Mouse (Mus musculus) thymus, postnatal 10 days (tissue): ENCODE measurements around the gene Ropn1l.

ENCODE experiments used
- DNase-seq, 2 experiments: peaks; one replicate each; pipeline ENCODE4 v3.0.0; 2021; ENCODE audit warnings: low spot score in 2 of 2

Ropn1l gene

DNA sequence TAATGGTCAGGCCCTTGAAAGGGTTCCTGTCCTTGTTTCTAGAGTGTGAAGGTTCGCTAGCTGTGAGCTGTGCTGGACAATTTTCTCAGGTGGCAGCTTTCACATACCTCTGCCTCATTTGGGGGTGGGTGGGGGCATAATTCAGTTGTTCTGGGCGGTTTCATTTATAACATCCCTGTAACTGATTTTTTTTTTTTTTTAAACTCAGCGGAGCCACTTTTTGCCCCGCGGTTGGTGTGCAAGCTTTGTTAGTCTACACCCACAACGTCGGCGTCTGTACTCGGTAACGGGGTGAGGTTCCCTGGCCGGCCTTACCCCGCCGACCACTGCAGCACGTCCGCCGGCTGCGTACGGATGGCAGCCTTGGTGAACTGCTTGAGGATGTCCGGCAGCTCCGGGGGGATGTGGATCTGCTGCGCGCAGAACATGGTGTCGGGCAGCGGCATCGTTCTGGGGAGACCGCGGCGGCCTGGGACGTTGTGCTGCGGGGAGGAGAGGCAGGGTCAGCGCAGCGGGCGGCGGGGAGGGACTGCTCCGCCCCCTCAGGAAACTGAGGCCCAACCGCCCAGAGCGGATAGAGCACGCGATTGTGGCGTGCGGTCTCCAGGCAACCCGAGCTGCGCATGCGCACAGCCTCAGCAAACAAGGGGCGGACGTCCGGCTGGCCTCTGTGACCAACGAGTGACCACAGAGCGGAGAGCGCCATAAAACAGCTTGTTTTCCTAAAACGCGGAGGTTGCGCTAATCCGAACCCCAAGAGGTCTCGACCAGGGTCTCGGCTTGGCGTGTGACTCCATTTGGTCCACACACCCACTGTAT is at the start of gene Ropn1l:
Gene Ropn1l, minus strand, starts transcription at position 640 of the 819 bp plus-strand sequence.
- peak; percentile 32 to 34 for DNase-seq

DNA sequence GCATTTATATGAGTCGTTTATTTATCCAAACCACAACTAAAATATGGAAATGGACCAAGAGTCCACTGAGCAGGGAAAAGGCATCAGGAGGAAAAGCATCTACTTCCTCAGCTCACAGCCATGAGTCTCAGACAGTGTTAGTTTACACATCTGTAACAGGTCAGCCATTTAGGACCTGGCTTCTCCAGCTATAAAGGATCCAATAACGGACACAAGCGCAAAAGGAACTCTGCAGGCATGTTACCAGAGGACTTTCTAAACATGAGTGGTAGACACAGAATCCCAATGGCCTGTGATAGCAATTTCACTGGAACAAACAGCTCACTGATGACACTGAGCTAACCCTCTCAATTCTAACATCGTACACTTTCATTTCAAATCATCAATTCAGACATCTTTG is 49.5 kb upstream of the Ropn1l start:
- no peak for DNase-seq

DNA sequence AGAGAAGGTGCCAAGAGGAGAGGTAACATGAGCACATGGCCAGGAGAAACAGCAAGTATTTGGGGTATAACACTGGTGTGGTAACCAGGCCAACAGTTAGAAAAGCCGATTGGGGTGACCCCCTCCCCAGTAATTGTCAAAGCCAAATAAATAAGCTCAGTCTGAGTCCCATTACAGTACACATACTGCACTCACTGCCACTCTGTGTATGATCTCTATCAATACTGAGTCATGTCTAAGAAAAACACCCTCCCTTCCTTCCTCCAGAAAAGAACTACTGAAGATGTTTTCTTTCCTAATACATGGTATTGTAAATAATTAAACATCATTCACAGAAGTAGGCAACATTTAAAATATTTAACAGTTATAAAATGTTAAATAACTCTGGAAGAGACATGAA is 48.8 kb upstream of the Ropn1l start:
- no peak for DNase-seq

DNA sequence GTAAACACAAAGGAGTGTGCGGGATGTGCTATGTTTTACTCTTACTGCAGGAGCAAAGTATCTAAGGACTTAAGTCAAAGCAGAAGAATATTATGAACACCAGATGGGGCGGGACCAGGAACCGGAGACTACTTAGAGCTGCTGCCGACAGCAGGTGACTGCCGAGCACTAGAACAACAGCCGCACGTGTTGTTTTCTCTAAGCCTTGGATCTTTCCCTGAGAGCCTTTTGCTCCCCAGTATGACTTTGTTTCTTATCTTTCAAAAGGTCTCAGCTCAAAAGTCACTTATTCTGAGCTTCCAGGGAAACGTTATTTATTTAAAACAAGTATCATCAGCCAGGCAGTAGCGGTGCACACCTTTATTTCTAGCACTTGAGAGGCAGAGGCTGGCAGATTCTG is 41.3 kb upstream of the Ropn1l start:
- no peak for DNase-seq

DNA sequence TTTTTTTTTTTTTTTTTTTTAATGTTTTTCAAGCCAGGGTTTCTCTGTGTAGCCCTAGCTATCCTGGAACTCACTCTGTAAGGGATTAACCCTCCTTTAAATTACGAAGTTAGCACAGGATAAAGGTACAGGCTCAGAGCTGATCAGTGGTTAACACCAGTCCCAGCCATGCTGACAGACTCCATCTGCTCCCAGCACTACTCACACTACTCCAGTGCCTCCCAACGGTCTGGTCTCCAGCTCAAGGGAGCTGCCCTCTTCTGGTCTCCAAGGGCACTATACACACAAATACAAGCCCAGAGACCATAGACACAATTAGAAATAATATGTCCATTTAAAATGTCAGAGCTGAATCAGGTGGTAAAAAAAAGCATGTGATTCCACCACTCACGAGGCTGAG is 40.8 kb upstream of the Ropn1l start:
- DNase-seq = no peak

DNA sequence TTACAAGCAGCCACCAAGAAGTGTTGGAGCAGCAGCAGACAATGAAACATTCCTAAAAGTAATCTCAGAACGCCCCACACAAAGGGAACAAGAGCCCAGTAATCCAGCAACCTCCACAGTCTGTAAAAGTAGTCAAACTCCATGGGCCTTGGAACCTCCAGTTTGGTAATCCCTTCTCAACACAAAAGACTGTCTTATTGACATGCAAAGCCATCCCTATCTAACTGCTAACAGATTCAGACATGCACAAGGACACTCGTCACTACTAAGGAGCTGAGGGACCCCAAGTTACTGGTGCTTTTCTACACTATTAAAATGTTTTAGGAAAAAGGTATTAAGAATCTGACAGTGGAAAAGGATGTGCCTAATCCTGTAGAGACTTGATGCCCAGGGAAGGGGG is 33.9 kb upstream of the Ropn1l start:
- no peak for DNase-seq

DNA sequence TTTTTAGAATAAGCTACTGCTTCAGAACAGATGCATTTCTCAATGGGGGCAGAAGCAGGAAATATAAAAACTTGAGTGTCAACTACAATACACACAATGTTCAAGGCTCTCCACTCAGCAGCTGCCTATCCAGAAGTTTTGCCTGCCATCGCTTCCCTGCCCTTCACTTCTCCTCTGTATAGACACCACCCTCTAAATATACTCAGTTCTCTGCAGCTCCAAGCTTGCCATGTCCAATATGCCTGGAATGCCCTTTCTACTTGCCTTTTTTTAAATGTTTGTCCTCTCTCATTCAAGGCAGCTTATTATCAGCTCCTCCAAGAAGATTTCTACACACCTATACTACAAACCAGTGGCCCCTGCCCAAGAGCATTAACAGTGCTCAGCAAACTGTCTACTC is 23.1 kb upstream of the Ropn1l start:
- DNase-seq = no peak

DNA sequence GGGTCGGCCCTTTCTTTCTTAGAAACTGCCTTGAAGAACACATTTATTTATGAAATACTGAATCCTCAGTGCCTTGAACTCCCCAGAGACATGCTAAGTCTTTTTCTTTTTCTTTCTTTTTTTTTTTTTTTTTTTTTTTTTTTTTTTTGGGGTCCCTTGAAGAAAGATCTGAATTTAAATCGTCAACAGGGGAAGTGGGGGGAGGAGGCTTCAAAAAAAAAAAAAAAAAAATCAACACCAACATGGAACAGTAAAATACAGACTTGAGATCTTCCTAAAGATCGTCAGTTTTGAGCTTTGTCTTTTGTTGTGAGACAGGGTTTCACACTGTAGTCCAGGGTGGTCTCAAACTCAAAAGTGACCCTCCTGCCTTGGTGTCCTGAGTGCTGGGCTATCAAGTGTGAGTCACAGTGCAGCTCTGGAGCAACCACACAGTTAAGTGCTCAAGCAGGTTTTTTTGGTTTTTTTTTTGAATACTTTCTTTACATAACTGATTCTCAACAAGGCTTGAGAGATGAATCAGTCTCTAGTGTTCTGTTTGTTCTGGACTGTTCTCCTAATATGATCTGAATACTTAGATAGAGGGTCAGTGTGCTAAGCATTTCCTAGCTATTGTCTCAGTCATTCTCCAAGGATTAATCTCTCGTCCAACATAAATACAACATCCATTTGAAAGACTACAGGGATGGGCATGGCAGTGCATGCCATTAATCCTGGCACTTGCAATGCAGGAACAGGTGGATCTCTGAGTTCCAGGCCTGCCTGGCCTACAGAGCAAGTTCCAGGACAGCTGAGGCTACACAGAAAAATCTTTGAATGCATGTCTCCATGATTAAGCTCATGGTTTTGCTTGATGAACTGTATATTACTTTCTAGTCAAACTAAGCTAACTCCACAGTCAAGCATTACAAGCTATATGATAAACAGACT is 19.4 kb upstream of the Ropn1l start:
- no peak for DNase-seq

DNA sequence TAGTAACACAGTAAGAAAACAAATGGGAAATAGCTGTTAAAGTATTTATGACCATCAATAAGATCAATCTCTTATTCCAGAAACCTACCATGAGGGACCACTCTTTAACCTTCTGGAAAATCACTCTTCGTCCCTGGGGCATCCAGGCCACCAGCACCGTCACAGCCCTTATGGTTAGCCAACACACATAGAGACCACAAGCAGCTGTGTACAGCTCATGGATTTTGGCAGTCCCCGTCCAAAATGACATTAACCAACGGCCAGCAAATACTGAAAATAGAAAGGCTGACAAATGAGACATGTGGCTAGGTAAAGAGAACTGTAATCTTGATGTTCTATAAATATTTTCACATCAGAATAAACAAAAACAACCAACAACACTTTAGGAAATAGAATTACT is 18.0 kb upstream of the Ropn1l start:
- no peak for DNase-seq

DNA sequence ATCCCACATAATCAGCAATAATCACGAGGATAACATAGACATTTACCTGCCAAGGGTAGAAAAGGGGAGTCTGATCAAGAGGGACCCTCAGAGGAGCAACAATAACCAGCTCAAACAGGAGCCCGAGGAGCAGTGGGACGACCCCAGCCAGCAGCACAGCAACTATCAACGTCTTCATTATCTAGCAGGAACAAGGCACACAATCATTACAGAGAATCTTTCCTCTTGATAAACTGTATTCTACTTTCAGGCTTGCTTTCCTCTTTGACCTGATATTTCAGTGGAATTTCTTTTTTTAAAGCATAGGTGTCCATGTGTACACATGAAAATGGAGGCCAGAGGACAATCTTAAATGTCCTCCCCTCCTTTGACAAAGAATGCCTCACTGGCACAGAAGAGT is 16.0 kb upstream of the Ropn1l start:
- DNase-seq = no peak

DNA sequence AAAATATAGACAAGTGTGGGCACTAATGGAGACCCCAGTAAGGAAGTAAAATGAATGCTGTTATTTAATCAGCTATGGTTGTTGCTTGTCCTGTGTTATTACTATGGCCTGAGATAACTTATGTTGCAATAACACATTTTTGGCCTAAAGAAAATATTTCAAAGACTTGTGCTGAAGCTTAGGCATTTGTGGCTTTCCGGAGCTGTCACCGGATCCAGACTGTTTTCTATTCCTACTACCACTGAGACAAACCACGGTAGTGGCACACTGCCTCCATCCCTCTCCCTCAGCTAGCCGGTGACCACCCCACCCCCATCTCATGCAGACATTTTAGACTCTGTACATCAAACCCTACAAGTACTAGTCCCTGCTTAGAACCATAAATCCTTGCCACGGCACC is 15.3 kb upstream of the Ropn1l start:
- DNase-seq = no peak

DNA sequence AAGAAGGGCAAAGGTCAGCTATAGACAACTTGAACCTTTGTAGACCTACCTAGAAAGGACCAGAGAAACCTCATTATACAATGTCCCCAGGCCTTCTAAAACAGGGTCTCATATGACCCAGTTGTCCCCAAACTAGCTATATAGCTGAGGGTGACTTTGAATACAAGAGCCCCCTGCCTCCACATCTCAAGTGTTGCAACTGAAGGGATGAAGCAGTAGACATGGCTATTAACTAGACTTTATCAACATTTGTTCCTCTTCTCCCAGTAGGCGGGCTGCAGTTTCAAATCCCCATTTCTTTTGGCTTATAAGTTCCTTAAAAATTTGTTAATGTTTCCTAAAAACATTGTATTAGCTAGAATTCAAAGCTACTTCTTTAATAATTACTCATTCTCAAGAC is 13.2 kb upstream of the Ropn1l start:
- DNase-seq = no peak

DNA sequence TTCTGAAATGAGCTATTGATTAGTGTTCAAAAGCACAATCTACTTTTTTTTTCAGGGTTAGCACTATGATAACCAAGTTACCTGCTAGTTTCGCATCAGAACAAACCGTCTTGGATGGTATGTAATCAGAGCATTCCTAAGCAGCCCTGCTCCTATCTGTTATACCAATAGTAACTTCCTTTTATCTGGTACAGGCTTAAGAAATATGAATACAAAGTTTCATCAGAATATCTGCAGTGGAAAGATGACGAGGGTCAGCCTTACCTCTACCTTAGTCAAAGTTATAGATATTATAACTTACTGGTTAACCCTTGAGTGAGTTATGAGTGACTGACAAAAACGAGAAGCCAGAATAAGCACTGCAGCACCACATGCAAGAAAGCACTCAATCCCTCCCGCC is 12.8 kb upstream of the Ropn1l start:
- no peak for DNase-seq

DNA sequence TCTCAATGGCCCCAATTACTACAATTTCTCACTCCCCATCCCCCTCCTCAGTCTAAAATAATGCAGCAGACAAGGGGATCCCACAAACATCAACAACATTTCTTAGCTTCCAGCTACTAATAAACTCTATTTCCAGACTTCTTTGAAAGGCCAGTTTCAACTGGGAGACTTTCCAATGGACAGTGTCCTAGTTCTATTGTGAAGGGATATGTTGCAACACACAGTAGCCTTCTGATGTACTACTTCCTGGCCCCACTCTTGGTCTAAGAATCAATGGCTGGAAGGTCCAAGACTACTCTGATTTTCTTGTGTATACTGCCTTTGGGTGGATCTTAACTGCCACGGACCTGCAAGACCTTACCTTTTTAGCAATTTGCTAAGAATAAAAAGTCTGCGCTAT is 12.3 kb upstream of the Ropn1l start:
- no peak for DNase-seq

DNA sequence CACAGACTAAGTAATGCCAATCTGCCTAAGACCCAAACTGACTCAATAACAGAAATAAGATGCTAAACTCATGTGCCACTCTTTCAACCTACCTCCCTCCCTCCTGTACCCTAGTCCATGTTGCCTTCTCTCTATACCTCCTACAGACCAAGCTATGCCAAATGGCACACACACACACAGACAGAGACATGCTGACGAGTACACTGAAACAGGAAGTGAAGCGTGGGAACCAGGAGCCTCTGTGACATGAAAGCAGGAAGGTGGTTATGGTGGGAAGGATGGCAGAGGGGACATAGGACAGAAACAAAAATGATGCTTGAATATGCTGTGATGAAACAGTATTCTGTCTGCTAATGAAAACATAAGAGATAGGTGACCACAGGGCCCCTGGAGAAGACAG is 7.0 kb upstream of the Ropn1l start:
- no peak for DNase-seq

DNA sequence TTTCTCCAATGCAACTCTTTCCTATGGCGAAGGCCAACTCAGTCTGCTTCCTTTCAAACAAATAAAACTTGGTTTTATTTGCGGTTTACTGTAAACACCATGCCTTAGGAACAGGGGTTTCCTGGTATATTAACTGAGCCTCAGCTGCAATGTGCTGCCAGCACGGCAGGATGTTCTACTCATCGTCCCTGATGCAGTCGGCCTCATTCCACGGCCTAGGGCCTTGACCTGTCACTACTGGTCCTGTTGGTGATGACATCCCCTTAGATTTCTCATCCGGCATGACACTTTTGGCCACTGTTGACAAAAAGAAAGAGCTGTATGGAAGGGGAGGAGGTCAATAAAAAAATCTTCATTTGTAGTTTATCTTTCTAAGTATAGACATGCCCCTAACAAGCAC is 4.5 kb upstream of the Ropn1l start:
- DNase-seq = no peak

DNA sequence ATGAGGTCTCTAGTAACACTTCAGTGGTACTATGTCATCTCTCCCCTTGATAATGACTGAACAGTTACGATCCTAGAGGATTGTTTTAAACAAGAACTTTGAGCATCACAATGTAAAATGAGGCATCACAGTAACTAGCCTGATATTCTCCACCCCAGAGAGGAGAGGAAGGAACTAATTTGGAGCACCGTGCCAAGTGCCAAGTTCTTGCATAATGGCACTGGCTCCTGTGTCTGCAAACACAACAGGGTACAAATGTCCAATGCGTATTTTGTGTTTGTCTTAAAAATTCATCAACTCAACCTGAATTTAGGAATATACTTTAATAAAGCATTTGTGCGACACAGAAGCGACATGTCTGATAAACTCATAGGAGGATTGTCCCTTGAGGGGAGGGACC is 2.8 kb upstream of the Ropn1l start:
- no peak for DNase-seq

DNA sequence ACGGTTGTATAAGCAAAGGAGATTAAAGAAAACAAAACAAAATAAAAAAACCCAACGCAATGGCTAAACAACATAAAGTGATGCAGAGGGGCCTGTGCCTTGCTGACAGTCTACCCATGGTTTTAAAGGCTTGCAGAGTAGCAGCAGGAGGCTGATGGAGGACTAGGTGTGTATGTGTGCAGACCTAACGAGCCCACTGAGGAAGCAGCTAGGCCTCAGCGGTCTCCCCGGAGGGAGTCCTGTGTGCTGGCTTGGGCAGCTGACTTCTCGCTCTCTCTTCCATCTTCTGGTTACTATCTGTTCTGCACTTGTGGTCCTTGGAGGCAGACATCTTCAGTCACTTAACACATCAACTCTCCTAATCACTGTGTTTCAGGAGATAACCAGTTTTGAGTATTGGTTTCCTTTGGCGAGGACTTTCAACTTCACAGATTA is 1.3 kb upstream of the Ropn1l start:
- no peak for DNase-seq

DNA sequence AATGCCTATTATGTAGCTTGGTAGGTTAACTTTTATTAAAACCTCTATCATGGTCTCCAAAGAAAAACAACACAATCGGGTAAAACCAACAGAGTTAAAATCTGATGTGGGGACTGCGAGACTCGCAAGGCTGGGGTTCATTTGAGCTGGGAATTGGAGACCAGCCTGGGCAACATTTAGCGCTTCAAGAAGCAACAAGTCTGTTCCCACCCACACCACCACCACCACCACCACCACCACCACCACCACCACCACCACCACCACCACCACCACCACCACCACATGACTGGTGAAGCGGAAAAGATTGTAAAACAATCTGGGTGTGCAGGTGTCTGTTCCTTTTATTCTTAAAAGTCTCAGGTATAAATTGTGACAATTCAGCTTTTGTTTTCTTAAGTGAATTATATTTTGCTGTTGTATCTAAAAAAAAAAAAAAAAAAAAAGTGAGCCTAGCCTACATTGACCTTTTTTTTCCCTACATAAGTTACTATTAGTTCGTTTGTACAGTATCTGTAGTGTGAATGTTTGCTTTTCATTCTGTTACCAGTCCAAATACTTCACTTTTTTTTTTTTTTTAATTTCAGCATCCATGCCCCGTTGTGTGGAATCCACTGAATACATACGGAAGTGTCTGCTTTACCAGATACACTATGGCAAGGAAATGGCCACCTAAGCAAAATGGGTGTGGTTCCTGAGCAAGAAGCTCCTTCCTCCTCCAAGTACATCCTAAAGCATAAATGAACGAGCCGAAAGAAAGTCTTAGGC is 741 bp upstream of the Ropn1l start:
- DNase-seq = no peak

DNA sequence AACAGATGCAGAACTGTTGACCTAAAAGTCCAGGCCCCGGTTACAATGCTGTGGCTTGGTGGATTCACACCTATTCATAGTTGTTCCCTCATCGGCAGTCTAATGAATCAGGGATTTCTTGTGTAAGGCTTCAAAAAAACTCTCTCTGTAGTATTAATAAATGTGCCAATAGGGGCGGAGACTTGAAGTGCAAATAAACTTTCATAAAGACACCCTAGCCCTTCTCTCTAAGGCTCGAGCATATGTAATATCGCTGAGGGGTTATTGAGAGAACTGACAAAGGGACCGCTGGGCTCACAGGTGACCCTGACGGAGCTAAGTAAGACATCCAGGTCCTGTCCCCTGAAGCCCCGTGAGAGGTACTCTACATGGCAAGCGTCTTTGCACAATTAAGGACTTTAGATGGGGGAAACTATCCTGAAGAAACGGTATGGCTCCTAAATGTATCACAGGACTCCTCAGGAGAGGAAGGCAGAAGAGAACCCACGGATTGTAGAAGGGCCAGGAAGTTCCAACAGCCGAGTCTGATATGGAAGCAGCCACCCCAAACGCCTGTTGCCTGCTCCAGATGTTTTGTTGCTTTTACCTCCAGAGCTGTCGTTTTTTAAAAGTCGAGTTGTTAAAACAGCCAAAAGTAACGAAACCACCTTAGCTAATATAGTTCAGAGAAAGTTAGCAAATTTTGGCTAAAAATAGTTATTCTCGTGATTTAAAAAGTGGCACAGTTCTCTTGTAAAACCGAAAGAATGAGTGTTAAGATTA is 1.0 kb downstream of the Ropn1l start:
- no peak for DNase-seq

DNA sequence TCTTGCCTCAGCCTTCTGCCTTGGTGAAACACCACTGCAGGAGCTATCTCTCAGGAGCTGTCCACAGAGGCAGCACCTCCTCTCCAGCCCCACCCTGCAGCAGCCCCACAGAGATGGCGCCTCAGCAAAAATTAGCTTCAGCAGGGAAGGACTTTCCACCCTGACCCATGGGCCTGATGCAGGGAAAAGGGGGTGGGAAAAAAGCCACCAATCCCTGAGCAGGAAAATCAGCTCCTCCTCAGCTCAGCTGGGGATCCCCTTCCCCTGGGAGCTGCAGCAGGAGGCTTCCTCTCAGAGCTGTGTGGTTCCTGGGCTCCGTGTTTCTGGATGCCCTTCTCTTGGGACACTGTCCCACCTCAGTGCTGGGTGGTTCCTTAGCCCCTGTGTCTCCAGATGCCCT is 3.8 kb downstream of the Ropn1l start:
- DNase-seq = no peak
